Mouse (Mus musculus): ENCODE measurements around the gene Exo1. TPM values are rescaled to one million over a fixed set of nuclear protein-coding genes. Genes with fewer than 3 reads are reported as not detected.
A peak's percentile ranks its signal among the peaks of the same experiment; 100 is the strongest.

Exo1 gene
- total and polyA plus RNA-seq, 3 experiments, result 74.2 to 1,192 (median 82.9) TPM

DNA sequence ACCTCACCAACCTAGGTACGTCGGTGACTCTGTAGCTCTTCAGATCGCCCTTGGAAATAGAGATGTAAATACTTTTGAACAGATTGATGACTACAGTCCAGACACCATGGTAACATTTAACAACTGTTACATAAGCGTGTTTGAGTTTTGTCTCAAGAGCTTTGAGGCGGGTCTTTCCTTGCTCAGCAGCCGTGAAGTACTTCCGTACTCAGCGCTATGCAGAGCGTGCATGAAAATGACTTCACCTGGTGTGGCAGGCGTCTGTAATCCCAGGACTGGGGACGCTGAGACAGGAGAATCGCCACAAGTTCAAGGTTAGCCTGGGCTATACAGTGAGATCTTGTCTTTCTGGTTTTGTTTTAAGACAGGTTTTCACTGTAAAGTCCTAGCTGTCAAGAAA is 13.3 kb downstream of the Exo1 start:
- no peaks in the 10 kb centered on the region; the same call in 1 of the 2 replicates for H3K79me2 ChIP-seq (ENCODE audit: control insufficient read depth, insufficient read depth, low read length, poor library complexity)
- no peak overlapping the region for H3K4me3 ChIP-seq (ENCODE audit: control insufficient read depth in 1 of 2, insufficient read depth in 1 of 2, low read depth in 2 of 2, low read length in 2 of 2)
- no peaks in the 10 kb centered on the region for H3K27me3 ChIP-seq (ENCODE audit: control insufficient read depth in 1 of 2, insufficient read depth in 2 of 2, low read length in 2 of 2)
- no peak for DNase-seq (ENCODE audit: low read depth, low spot score)
- TF ChIP-seq JUND (IDR thresholded peaks at IDR 0.05; ENCODE audit: low read depth, low read length), result no peak
- no peak for TF ChIP-seq NELFE (IDR thresholded peaks at IDR 0.05; ENCODE audit: low read depth, low read length)
- H3K4me1 ChIP-seq (ENCODE audit: control insufficient read depth in 1 of 2, insufficient read depth in 2 of 2, low read length in 2 of 2), result no peaks in the 10 kb centered on the region
- H3K9ac ChIP-seq (ENCODE audit: control insufficient read depth, low read depth, low read length, poor library complexity, severe bottlenecking), result no peak overlapping the region
- H3K27ac ChIP-seq (ENCODE audit: control insufficient read depth, low read depth, low read length), result no peak overlapping the region
- no peaks in the 10 kb centered on the region for H3K9me3 ChIP-seq (replicated peaks; ENCODE audit: insufficient read depth, low read length)
- peaks cover 0 to 9% of the 10 kb centered on the region in 2 experiments; a peak in 2 of 4 replicates for H3K36me3 ChIP-seq (ENCODE audit: control insufficient read depth in 1 of 2, insufficient read depth in 2 of 2, low read length in 2 of 2)

DNA sequence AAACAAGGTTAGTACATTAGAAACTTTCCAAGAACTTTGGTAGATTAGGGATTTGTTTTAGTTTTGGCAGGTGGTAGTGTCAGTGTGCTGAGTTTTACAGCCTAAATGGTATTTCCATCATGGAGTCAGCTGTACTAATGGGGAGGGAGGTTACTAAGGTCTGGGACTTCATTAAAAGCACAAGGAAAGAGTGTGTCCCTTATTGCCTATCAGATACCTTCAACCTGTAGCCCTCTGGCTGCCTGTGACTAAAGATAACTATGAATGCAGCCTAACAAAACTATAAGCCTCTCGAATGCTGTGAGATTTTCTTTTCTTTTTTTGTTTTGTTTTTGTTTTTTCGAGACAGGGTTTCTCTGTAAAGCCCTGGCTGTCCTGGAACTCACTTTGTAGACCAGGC is 30.8 kb downstream of the Exo1 start:
- Histone ChIP-seq H3K27me3 (ENCODE audit: control insufficient read depth in 1 of 2, insufficient read depth in 2 of 2, low read length in 2 of 2) (no peaks in the 10 kb centered on the region), H3K36me3 (ENCODE audit: control insufficient read depth in 1 of 2, insufficient read depth in 2 of 2, low read length in 2 of 2) (peaks cover 1 to 17% of the 10 kb centered on the region in 2 experiments), H3K9ac (ENCODE audit: control insufficient read depth, low read depth, low read length, poor library complexity, severe bottlenecking) (no peak overlapping the region), H3K4me1 (ENCODE audit: control insufficient read depth in 1 of 2, insufficient read depth in 2 of 2, low read length in 2 of 2) (peaks cover 4 to 9% of the 10 kb centered on the region in 2 experiments), H3K27ac (ENCODE audit: control insufficient read depth, low read depth, low read length) (no peak overlapping the region), H3K4me3 (ENCODE audit: control insufficient read depth in 1 of 2, insufficient read depth in 1 of 2, low read depth in 2 of 2, low read length in 2 of 2) (no peak overlapping the region), H3K79me2 (ENCODE audit: control insufficient read depth, insufficient read depth, low read length, poor library complexity) (no peaks in the 10 kb centered on the region), H3K9me3 (replicated peaks; ENCODE audit: insufficient read depth, low read length) (no peaks in the 10 kb centered on the region)
- TF ChIP-seq TAL1 (IDR thresholded peaks at IDR 0.05; ENCODE audit: low read length) (peak; percentile 19; the same call in 1 of the 2 replicates), NRF1 (IDR thresholded peaks at IDR 0.05; ENCODE audit: insufficient read depth, low read depth, low read length, poor library complexity, severe bottlenecking) (no peak), POLR2AphosphoS2 (IDR thresholded peaks at IDR 0.05; ENCODE audit: low read length) (0 out of 2 replicates have a peak, but pooled peaks have one; percentile 48)
- peak; percentile 26 for DNase-seq (ENCODE audit: low read depth, low spot score)

DNA sequence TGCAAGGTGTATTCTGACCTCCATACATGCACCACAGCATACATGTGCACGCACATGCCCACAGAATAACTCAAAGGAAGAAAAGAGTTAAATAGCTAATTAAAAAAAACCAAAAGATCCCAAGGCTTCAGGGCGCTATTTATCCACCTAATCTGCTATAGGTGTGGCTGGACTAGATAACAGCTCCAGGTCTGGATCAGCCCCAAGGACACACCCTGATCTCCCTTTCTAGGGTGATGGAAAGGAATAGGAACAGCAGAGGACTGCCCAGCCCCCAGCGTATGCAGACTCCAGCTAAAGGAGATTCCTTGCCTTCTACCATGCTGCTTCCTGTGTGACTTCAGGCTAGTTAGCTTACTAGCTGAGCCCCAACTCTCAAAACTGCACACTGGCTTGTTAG is 31.7 kb downstream of the Exo1 start:
- Histone ChIP-seq H3K4me3 (ENCODE audit: control insufficient read depth in 1 of 2, insufficient read depth in 1 of 2, low read depth in 2 of 2, low read length in 2 of 2) (no peak overlapping the region), H3K27me3 (ENCODE audit: control insufficient read depth in 1 of 2, insufficient read depth in 2 of 2, low read length in 2 of 2) (no peaks in the 10 kb centered on the region), H3K9me3 (replicated peaks; ENCODE audit: insufficient read depth, low read length) (no peaks in the 10 kb centered on the region), H3K27ac (ENCODE audit: control insufficient read depth, low read depth, low read length) (no peak overlapping the region), H3K79me2 (ENCODE audit: control insufficient read depth, insufficient read depth, low read length, poor library complexity) (no peaks in the 10 kb centered on the region), H3K4me1 (ENCODE audit: control insufficient read depth in 1 of 2, insufficient read depth in 2 of 2, low read length in 2 of 2) (peaks cover 4 to 9% of the 10 kb centered on the region in 2 experiments), H3K9ac (ENCODE audit: control insufficient read depth, low read depth, low read length, poor library complexity, severe bottlenecking) (no peak overlapping the region), H3K36me3 (ENCODE audit: control insufficient read depth in 1 of 2, insufficient read depth in 2 of 2, low read length in 2 of 2) (peaks cover 0 to 17% of the 10 kb centered on the region in 2 experiments; a peak in 2 of 4 replicates)
- DNase-seq (ENCODE audit: low read depth, low spot score), result peak; percentile 30
- TF ChIP-seq TAL1 (IDR thresholded peaks at IDR 0.05; ENCODE audit: low read length), result no peak
- peak; percentile 54; the same call in 1 of the 2 replicates for TF ChIP-seq POLR2AphosphoS2 (IDR thresholded peaks at IDR 0.05; ENCODE audit: low read length)
- no peak for TF ChIP-seq ZMIZ1 (IDR thresholded peaks at IDR 0.05; ENCODE audit: low read depth, low read length)
- TF ChIP-seq MAX (IDR thresholded peaks at IDR 0.05; ENCODE audit: low read length), result no peak
- peak in 1 of 2 experiments; percentile 68; a peak in 3 of 4 replicates for TF ChIP-seq EP300 (IDR thresholded peaks at IDR 0.05; ENCODE audit: low read depth in 1 of 2, low read length in 2 of 2)
- no peak for TF ChIP-seq UBTF (IDR thresholded peaks at IDR 0.05; ENCODE audit: borderline replicate concordance, insufficient read depth, low read depth, low read length)
- TF ChIP-seq NRF1 (IDR thresholded peaks at IDR 0.05; ENCODE audit: insufficient read depth, low read depth, low read length, poor library complexity, severe bottlenecking), result no peak
- TF ChIP-seq MYC (IDR thresholded peaks at IDR 0.05; ENCODE audit: low read depth, low read length), result no peak
- TF ChIP-seq RCOR1 (IDR thresholded peaks at IDR 0.05; ENCODE audit: low read depth, low read length), result 0 out of 2 replicates have a peak, but pooled peaks have one; percentile 12
- no peak for TF ChIP-seq KAT2A (conservative IDR thresholded peaks at IDR 0.05; ENCODE audit: low read depth, low read length)
- no peak for TF ChIP-seq GABPA (IDR thresholded peaks at IDR 0.05; ENCODE audit: low read depth, low read length)
- no peak for TF ChIP-seq SIN3A (IDR thresholded peaks at IDR 0.05; ENCODE audit: low read length)
- no peak for TF ChIP-seq HCFC1 (IDR thresholded peaks at IDR 0.05; ENCODE audit: low read depth, low read length)
- TF ChIP-seq TBP (IDR thresholded peaks at IDR 0.05; ENCODE audit: low read depth, low read length), result no peak
- TF ChIP-seq ZC3H11A (IDR thresholded peaks at IDR 0.05; ENCODE audit: low read depth, low read length), result no peak
- no peak for TF ChIP-seq MXI1 (IDR thresholded peaks at IDR 0.05; ENCODE audit: low read depth, low read length)
- no peak for TF ChIP-seq ZKSCAN1 (IDR thresholded peaks at IDR 0.05; ENCODE audit: low read depth, low read length)
- TF ChIP-seq USF1 (IDR thresholded peaks at IDR 0.05; ENCODE audit: low read depth, low read length), result no peak
- TF ChIP-seq ETS1 (IDR thresholded peaks at IDR 0.05; ENCODE audit: low read depth, low read length), result peak; percentile 45; the same call in 1 of the 2 replicates
- no peak for TF ChIP-seq JUND (IDR thresholded peaks at IDR 0.05; ENCODE audit: low read depth, low read length)
- TF ChIP-seq POLR2AphosphoS5 (IDR thresholded peaks at IDR 0.05; ENCODE audit: borderline replicate concordance, low read depth, low read length), result no peak
- TF ChIP-seq CHD1 (IDR thresholded peaks at IDR 0.05; ENCODE audit: low read depth, low read length), result no peak
- TF ChIP-seq MAZ (IDR thresholded peaks at IDR 0.05; ENCODE audit: low read depth, low read length), result no peak
- peak; percentile 57 for TF ChIP-seq GATA1 (IDR thresholded peaks at IDR 0.05; ENCODE audit: low read depth, low read length)
